Comparison of ENCODE assay signal across 36 mouse cellular contexts in genomic region chr16:24655116-24655515, GRCm38 (mm10).
"Had no signal": no experiment of that assay in that cellular context is flagged by ENCODE, and none has a peak within 500 bp of the region (broad histone marks: within the 10 kb centered on the region; RNA-seq: fewer than 3 reads in every experiment).

No protein-coding gene starts in this region.

- H3K27me3 ChIP-seq: heart, embryonic 12.5 days; heart, embryonic 13.5 days; heart, embryonic 15.5 days; hindbrain, embryonic 12.5 days; hindbrain, embryonic 13.5 days; hindbrain, embryonic 15.5 days; intestine, embryonic 15.5 days; kidney, embryonic 15.5 days had no signal

- H3K4me2 ChIP-seq: heart, embryonic 11.5 days; heart, embryonic 12.5 days; heart, embryonic 13.5 days; heart, embryonic 15.5 days; hindbrain, embryonic 12.5 days; hindbrain, embryonic 13.5 days; hindbrain, embryonic 14.5 days; hindbrain, embryonic 15.5 days; intestine, embryonic 15.5 days; kidney, embryonic 15.5 days had no signal

- H3K9me3 ChIP-seq: heart, embryonic 10.5 days; heart, embryonic 12.5 days; heart, embryonic 13.5 days; heart, embryonic 15.5 days; hindbrain, embryonic 10.5 days; hindbrain, embryonic 12.5 days; hindbrain, embryonic 13.5 days; hindbrain, embryonic 15.5 days; intestine, embryonic 15.5 days; kidney, embryonic 15.5 days had no signal

- DNase-seq: heart, adult 18-20 months; heart, adult 2 months; heart, postnatal 10 days; heart, postnatal 14 days; heart, postnatal 36 days; heart, postnatal 4 days; kidney, adult 11 months; kidney, adult 18-20 months; kidney, adult 2 months; kidney, adult 8-10 months; kidney, adult 9 months; kidney, postnatal 10 days; kidney, postnatal 14 days; kidney, postnatal 25 days; kidney, postnatal 36 days; kidney, postnatal 4 days; layer of hippocampus, adult 9-11 months had no signal

- H3K36me3 ChIP-seq: heart, embryonic 13.5 days; heart, embryonic 15.5 days; hindbrain, embryonic 10.5 days; hindbrain, embryonic 12.5 days; hindbrain, embryonic 13.5 days; hindbrain, embryonic 15.5 days; intestine, embryonic 15.5 days; kidney, embryonic 15.5 days had no signal

- ATAC-seq: hindbrain, embryonic 16.5 days; hindbrain, postnatal 0 days; inflammation-experienced regulatory T-cells, adult 6 months; intestine, embryonic 15.5 days; intestine, embryonic 16.5 days; intestine, postnatal 0 days had no signal

- H3K4me1 ChIP-seq: heart, embryonic 10.5 days; hindbrain, embryonic 10.5 days; hindbrain, embryonic 12.5 days; intestine, embryonic 15.5 days; kidney, embryonic 15.5 days had no signal

- H3K9ac ChIP-seq: heart, embryonic 12.5 days; heart, embryonic 13.5 days; heart, embryonic 15.5 days; hindbrain, embryonic 12.5 days; hindbrain, embryonic 13.5 days; hindbrain, embryonic 14.5 days; hindbrain, embryonic 15.5 days; intestine, embryonic 15.5 days; kidney, embryonic 15.5 days had no signal

- H3K27ac ChIP-seq: heart, adult 2 months; heart, embryonic 10.5 days; heart, embryonic 13.5 days; heart, embryonic 15.5 days; hindbrain, embryonic 10.5 days; hindbrain, embryonic 12.5 days; hindbrain, embryonic 13.5 days; hindbrain, embryonic 14.5 days; hindbrain, embryonic 15.5 days; hindbrain, postnatal 0 days; intestine, embryonic 15.5 days; kidney, embryonic 15.5 days; kidney, postnatal 0 days; layer of hippocampus, adult 2 months had no signal

- H3K4me3 ChIP-seq: heart, adult 2 months; heart, embryonic 10.5 days; heart, embryonic 12.5 days; heart, embryonic 13.5 days; heart, embryonic 15.5 days; hindbrain, embryonic 10.5 days; hindbrain, embryonic 12.5 days; hindbrain, embryonic 13.5 days; hindbrain, embryonic 15.5 days; intestine, embryonic 15.5 days; kidney, embryonic 15.5 days; layer of hippocampus, adult 2 months had no signal
